In the genomic region with DNA sequence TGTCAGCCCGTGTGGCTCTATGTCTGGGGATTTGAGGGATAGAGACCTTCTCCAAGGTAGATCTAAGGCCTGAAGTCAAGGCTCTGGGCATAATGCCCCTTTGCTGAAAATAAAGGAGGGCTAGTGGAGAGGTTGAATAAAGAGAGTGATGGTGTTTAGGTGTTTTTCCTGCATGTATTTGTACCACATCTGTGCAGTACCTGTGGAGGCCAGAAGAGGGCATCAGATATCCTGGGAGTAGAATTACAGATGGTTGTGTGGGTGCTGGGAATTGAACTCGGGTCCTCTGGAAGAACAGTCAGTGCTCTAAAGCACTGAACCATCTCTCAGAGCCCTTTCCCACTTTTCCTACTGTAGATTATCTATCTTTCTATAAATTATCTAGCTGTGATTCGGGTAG, we compare ENCODE assay signal across 21 mouse cellular contexts. TPM values are rescaled to one million over a fixed set of nuclear protein-coding genes. Genes with fewer than 3 reads are reported as not detected.
DNase-seq lines count a peak whose midpoint lies in the region; ATAC-seq and TF ChIP-seq lines count a peak whose summit lies in the region.
"Had no signal": no experiment of that assay in that cellular context is flagged by ENCODE, and none has a peak within 500 bp of the region (broad histone marks: within the 10 kb centered on the region; RNA-seq: fewer than 3 reads in every experiment).

No protein-coding gene starts in this region.

- 0 out of 2 replicates have a peak, but pooled peaks have one; percentile 30 for TF ChIP-seq CTCF in forebrain, postnatal 0 days (IDR thresholded peaks at IDR 0.05; ENCODE audit: low read depth)
- TF ChIP-seq CTCF in kidney, postnatal 0 days (IDR thresholded peaks at IDR 0.05; ENCODE audit: low read depth): peak; percentile 36
- no peak for TF ChIP-seq CTCF in kidney, adult 2 months (conservative IDR thresholded peaks at IDR 0.05; ENCODE audit: insufficient read depth, insufficient read length, low read depth, low read length)
- peak; percentile 43 for TF ChIP-seq CTCF in lung, postnatal 0 days (IDR thresholded peaks at IDR 0.05)

- no peak for DNase-seq in forebrain, postnatal 0 days
- DNase-seq in forebrain, embryonic 10.5 days (ENCODE audit: extremely low spot score, low spot score): no peak
- DNase-seq in kidney, postnatal 0 days (ENCODE audit: low spot score): no peak
- no peak for DNase-seq in kidney, adult 2 months
- DNase-seq in lung, postnatal 0 days (ENCODE audit: low spot score): no peak
- DNase-seq in lung, postnatal 36 days: no peak
- DNase-seq in splenic B cell, adult 2 months (ENCODE audit: low read depth, low spot score): peak; percentile 16
- no peak for DNase-seq in cerebellum, postnatal 25 days
- DNase-seq: adrenal gland, adult 2 months; cerebellum, adult 9-10 months; kidney, adult 8-10 months; kidney, postnatal 36 days; spleen, adult 18-20 months; thymus, adult 2 months had no signal

- H3K36me3 ChIP-seq in forebrain, postnatal 0 days (ENCODE audit: insufficient read depth): peaks cover 12% of the 10 kb centered on the region
- H3K36me3 ChIP-seq in forebrain, embryonic 10.5 days (replicated peaks): peaks cover 31% of the 10 kb centered on the region
- H3K36me3 ChIP-seq in kidney, postnatal 0 days (ENCODE audit: insufficient read depth, low read length): 0 out of 2 replicates have a peak, but pooled peaks cover 11% of the 10 kb centered on the region
- peaks cover 3% of the 10 kb centered on the region for H3K36me3 ChIP-seq in kidney, adult 2 months (ENCODE audit: control insufficient read depth, insufficient read depth, low read length)
- peaks cover 12% of the 10 kb centered on the region; the same call in 1 of the 2 replicates for H3K36me3 ChIP-seq in lung, postnatal 0 days (ENCODE audit: insufficient read depth, low read length)
- peaks cover 8% of the 10 kb centered on the region for H3K36me3 ChIP-seq in splenic B cell, adult 2 months (ENCODE audit: control insufficient read depth, insufficient read depth, low read length, poor library complexity, severe bottlenecking)

- TF ChIP-seq POLR2A in kidney, adult 2 months (IDR thresholded peaks at IDR 0.05; ENCODE audit: low read depth, low read length): no peak

- no peaks in the 10 kb centered on the region for H3K27me3 ChIP-seq in forebrain, postnatal 0 days (ENCODE audit: insufficient read depth, low read length)
- H3K27me3 ChIP-seq in forebrain, embryonic 10.5 days (ENCODE audit: poor library complexity, severe bottlenecking): no peaks in the 10 kb centered on the region
- no peaks in the 10 kb centered on the region for H3K27me3 ChIP-seq in kidney, postnatal 0 days (ENCODE audit: insufficient read depth, low read length)
- H3K27me3 ChIP-seq in kidney, adult 2 months (replicated peaks; ENCODE audit: control insufficient read depth, insufficient read depth, low read length): no peaks in the 10 kb centered on the region
- H3K27me3 ChIP-seq in lung, postnatal 0 days (replicated peaks; ENCODE audit: insufficient read depth, low read length): no peaks in the 10 kb centered on the region
- no peaks in the 10 kb centered on the region for H3K27me3 ChIP-seq in splenic B cell, adult 2 months (ENCODE audit: control insufficient read depth, insufficient read depth, low read length, poor library complexity, severe bottlenecking)
- H3K27me3 ChIP-seq: embryonic facial prominence, embryonic 12.5 days; heart, embryonic 13.5 days; lung, embryonic 15.5 days; midbrain, embryonic 12.5 days; stomach, embryonic 15.5 days had no signal

- H3K9ac ChIP-seq in forebrain, postnatal 0 days: no peak overlapping the region
- H3K9ac ChIP-seq in kidney, postnatal 0 days (ENCODE audit: low read depth, low read length): no peak overlapping the region
- H3K9ac ChIP-seq in lung, postnatal 0 days (replicated peaks; ENCODE audit: low read depth): no peak overlapping the region
- H3K9ac ChIP-seq: embryonic facial prominence, embryonic 12.5 days; heart, embryonic 13.5 days; lung, embryonic 15.5 days; midbrain, embryonic 12.5 days; stomach, embryonic 15.5 days had no signal

- TF ChIP-seq EP300 in lung, postnatal 0 days (IDR thresholded peaks at IDR 0.05): no peak

- no peak overlapping the region for H3K4me2 ChIP-seq in forebrain, postnatal 0 days (ENCODE audit: low read depth)
- no peak overlapping the region for H3K4me2 ChIP-seq in kidney, postnatal 0 days (ENCODE audit: low read length)
- H3K4me2 ChIP-seq in lung, postnatal 0 days (replicated peaks; ENCODE audit: low read depth, low read length): no peak overlapping the region
- H3K4me2 ChIP-seq: embryonic facial prominence, embryonic 12.5 days; heart, embryonic 13.5 days; lung, embryonic 15.5 days; midbrain, embryonic 12.5 days; stomach, embryonic 15.5 days had no signal

- H3K4me1 ChIP-seq in forebrain, postnatal 0 days (ENCODE audit: insufficient read depth): no peaks in the 10 kb centered on the region
- 0 out of 2 replicates have a peak, but pooled peaks cover 3% of the 10 kb centered on the region for H3K4me1 ChIP-seq in forebrain, embryonic 10.5 days
- peaks cover 16% of the 10 kb centered on the region; the same call in 1 of the 2 replicates for H3K4me1 ChIP-seq in kidney, postnatal 0 days (replicated peaks; ENCODE audit: insufficient read depth, low read length)
- H3K4me1 ChIP-seq in kidney, adult 2 months (ENCODE audit: control insufficient read depth, insufficient read depth, low read length): peaks cover 34% of the 10 kb centered on the region
- H3K4me1 ChIP-seq in lung, postnatal 0 days (ENCODE audit: insufficient read depth, low read depth, low read length): peaks cover 11% of the 10 kb centered on the region; the same call in 1 of the 2 replicates

- no peak overlapping the region for H3K27ac ChIP-seq in forebrain, postnatal 0 days (ENCODE audit: low read depth, low read length)
- no peak overlapping the region for H3K27ac ChIP-seq in forebrain, embryonic 10.5 days
- H3K27ac ChIP-seq in kidney, postnatal 0 days: no peak overlapping the region
- H3K27ac ChIP-seq in kidney, adult 2 months (ENCODE audit: insufficient read depth, low read depth, low read length): no peak overlapping the region
- H3K27ac ChIP-seq in lung, postnatal 0 days (ENCODE audit: low read length): no peak overlapping the region
- H3K27ac ChIP-seq: embryonic facial prominence, embryonic 12.5 days; heart, embryonic 13.5 days; lung, embryonic 15.5 days; midbrain, embryonic 12.5 days; stomach, embryonic 15.5 days had no signal

- no peak overlapping the region for H3K4me3 ChIP-seq in forebrain, postnatal 0 days (ENCODE audit: low read depth, low read length)
- no peak overlapping the region for H3K4me3 ChIP-seq in forebrain, embryonic 10.5 days
- no peak overlapping the region for H3K4me3 ChIP-seq in kidney, postnatal 0 days (replicated peaks; ENCODE audit: low read depth, low read length)
- no peak overlapping the region for H3K4me3 ChIP-seq in kidney, adult 2 months (ENCODE audit: insufficient read depth, low read depth, low read length)
- H3K4me3 ChIP-seq in lung, postnatal 0 days (ENCODE audit: low read depth, low read length): no peak overlapping the region
- H3K4me3 ChIP-seq: embryonic facial prominence, embryonic 12.5 days; erythroblast, embryonic 14.5 days; heart, embryonic 13.5 days; lung, embryonic 15.5 days; midbrain, embryonic 12.5 days; stomach, embryonic 15.5 days had no signal

- H3K9me3 ChIP-seq in forebrain, postnatal 0 days (ENCODE audit: low read length): no peaks in the 10 kb centered on the region
- H3K9me3 ChIP-seq in forebrain, embryonic 10.5 days: peaks cover 9% of the 10 kb centered on the region
- H3K9me3 ChIP-seq in kidney, postnatal 0 days (replicated peaks; ENCODE audit: low read length): no peaks in the 10 kb centered on the region
- H3K9me3 ChIP-seq in lung, postnatal 0 days (ENCODE audit: low read length): no peaks in the 10 kb centered on the region
- H3K9me3 ChIP-seq: embryonic facial prominence, embryonic 12.5 days; lung, embryonic 15.5 days; midbrain, embryonic 12.5 days; stomach, embryonic 15.5 days had no signal

- ATAC-seq in forebrain, postnatal 0 days: no peak
- ATAC-seq in kidney, postnatal 0 days (replicated peaks; ENCODE audit: low FRiP score, low read depth): no peak
- ATAC-seq in lung, postnatal 0 days: no peak
- ATAC-seq: forebrain, embryonic 14.5 days had no signal

- 95% methylated on average over 3 of the region's 3 CpGs for WGBS in forebrain, postnatal 0 days
- WGBS in forebrain, embryonic 10.5 days: 94% methylated on average over 3 of the region's 3 CpGs
- WGBS in kidney, postnatal 0 days: 93% methylated on average over 3 of the region's 3 CpGs
- WGBS in kidney, adult 2 months: 98% methylated on average over 3 of the region's 3 CpGs
- WGBS in lung, postnatal 0 days: 100% methylated on average over 3 of the region's 3 CpGs

RNA-seq across cellular contexts. Expression of a gene that starts 27.7 kb away (rescaled TPM):
- total RNA-seq in forebrain, postnatal 0 days (2014; rRNA removed): 99.8 and 109 TPM in 2 replicates
- polyA plus RNA-seq in forebrain, postnatal 0 days (2015; fragmentation: Nextera tagmentation; extraction: Ambion mirVana): 57.7 and 82.3 TPM in 2 replicates
- 31.8 and 35.4 TPM in 2 replicates for polyA plus RNA-seq in forebrain, embryonic 10.5 days (2016; fragmentation: Nextera tagmentation; extraction: Ambion mirVana)
- polyA plus RNA-seq in kidney, postnatal 0 days (2015; fragmentation: Nextera tagmentation; extraction: Ambion mirVana): 51.3 and 51.6 TPM in 2 replicates
- 49.0 and 58.9 TPM in 2 replicates for polyA plus RNA-seq in kidney, adult 2 months (2012; rRNA removed)
- polyA plus RNA-seq in lung, postnatal 0 days (2015; fragmentation: Nextera tagmentation; extraction: Ambion mirVana): 93.6 and 100 TPM in 2 replicates
